Mouse (Mus musculus) neural tube, embryonic 11.5 days (tissue): Measurements from ENCODE around the gene Zfp341. TPM values are rescaled to one million over a fixed set of nuclear protein-coding genes. Genes with fewer than 3 reads are reported as not detected.

ENCODE experiments used
- ATAC-seq: fragments of 200-750 bp; cut with Nextera tagmentation; 2 replicates; pipeline ENCODE4 v1.8.0; 2017; ENCODE audit warnings: moderate number of reproducible peaks, mild to moderate bottlenecking, moderate TSS enrichment, moderate library complexity; ENCODE audit not compliant: insufficient read depth, low FRiP score, low TSS enrichment
- DNase-seq: peaks from one replicate; pipeline ENCODE4 v3.0.0-alpha.2; 2015; ENCODE audit warnings: low spot score
- H3K27ac ChIP-seq: fragments of 300-500 bp; sonication (generic); 2 replicates; pipeline ENCODE4 v1.5.1; 2014; ENCODE audit warnings: low read depth, mild to moderate bottlenecking, low read length
- H3K27me3 ChIP-seq: fragments of 300-500 bp; sonication (generic); 2 replicates; pipeline ENCODE4 v1.6.1; 2014; ENCODE audit warnings: mild to moderate bottlenecking, low read length, mixed read lengths; ENCODE audit not compliant: control insufficient read depth, insufficient read depth
- H3K36me3 ChIP-seq: fragments of 300-500 bp; sonication (generic); 2 replicates; pipeline ENCODE4 v1.6.1; 2014; ENCODE audit warnings: mild to moderate bottlenecking, low read length, moderate library complexity, mixed read lengths; ENCODE audit not compliant: control insufficient read depth, insufficient read depth
- H3K4me1 ChIP-seq: fragments of 300-500 bp; sonication (generic); 2 replicates; pipeline ENCODE4 v1.6.1; 2014; ENCODE audit warnings: low read length, mixed read lengths; ENCODE audit not compliant: control insufficient read depth, insufficient read depth
- H3K4me2 ChIP-seq: fragments of 300-500 bp; sonication (generic); 2 replicates; pipeline ENCODE4 v1.6.1; 2014; ENCODE audit warnings: low read depth, mild to moderate bottlenecking, moderate library complexity
- H3K4me3 ChIP-seq: fragments of 300-500 bp; sonication (generic); 2 replicates; pipeline ENCODE4 v1.5.1; 2014; ENCODE audit warnings: low read depth, low read length
- H3K9ac ChIP-seq: fragments of 300-500 bp; sonication (generic); 2 replicates; pipeline ENCODE4 v1.6.1; 2014; ENCODE audit warnings: mild to moderate bottlenecking, low read length
- H3K9me3 ChIP-seq: fragments of 300-500 bp; sonication (generic); 2 replicates; pipeline ENCODE4 v1.6.1; 2016; ENCODE audit warnings: low read length; ENCODE audit not compliant: control insufficient read depth
- WGBS: fragments of 180-500 bp; shearing (Covaris S2); extraction: QIAGEN DNeasy Blood & Tissue Kit; methylation state at CpG from one replicate; pipeline ENCODE4 v1.1.7; 2014; 5-methylcytosine and 5-hydroxymethylcytosine counted together
- polyA plus RNA-seq: library from polyadenylated mRNA; unstranded; fragments of >200 nt; fragmentation: Nextera tagmentation; extraction: Ambion mirVana; gene quantifications from 2 replicates; pipeline ENCODE4 v1.2.1, GENCODE M21; 2014

Zfp341 gene
- polyA plus RNA-seq, 1 experiment from 2014 or later: 1.5 TPM

DNA sequence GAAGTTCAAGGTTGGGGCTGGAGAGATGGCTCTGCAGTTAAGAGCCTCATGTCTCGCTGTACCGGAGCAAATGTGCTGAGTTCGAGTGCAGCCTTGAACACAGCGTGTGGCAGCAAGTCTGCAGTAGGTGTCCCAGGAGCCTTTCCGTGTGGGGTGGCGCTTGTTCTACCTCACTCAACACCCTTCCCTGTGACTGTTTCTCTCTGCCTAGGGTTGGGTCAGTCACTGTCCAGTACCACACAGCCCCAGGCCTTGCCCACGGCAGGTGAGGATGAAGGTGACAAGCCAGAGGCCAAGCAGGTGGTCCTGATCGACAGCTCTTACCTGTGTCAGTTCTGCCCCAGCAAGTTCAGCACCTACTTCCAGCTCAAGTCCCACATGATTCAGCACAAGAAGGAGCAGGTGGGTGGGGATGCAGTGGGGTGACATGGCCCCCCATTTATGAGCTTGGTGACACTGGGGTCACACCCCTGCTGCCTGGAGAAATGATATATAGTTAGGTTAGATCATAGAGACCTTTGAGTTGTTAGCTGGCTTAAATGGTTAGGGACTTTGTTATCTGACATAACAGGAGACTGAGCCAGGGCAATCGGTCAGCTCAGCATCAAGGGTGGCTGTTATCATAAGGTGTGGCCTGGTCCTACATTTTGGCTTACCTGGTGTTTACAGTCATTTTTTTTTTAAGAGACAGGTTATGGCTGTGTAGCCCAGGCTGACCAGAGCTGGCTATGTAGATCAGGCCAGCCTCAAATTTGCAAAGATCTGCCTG is 21.0 kb downstream of the Zfp341 start:
- H3K36me3 ChIP-seq: peaks cover 10% of the 10 kb centered on the region
- H3K4me2 ChIP-seq: no peak overlapping the region
- H3K9ac ChIP-seq: no peak overlapping the region
- H3K9me3 ChIP-seq: no peaks in the 10 kb centered on the region
- no peaks in the 10 kb centered on the region for H3K27me3 ChIP-seq
- WGBS: 93% methylated on average over 9 of the region's 9 CpGs
- H3K4me1 ChIP-seq: no peaks in the 10 kb centered on the region
- ATAC-seq (no peak), DNase-seq (no peak)
- H3K4me3 ChIP-seq: no peak overlapping the region
- H3K27ac ChIP-seq: no peak overlapping the region

GRCm38 (mm10) chr2:154635826-154636225 is 22.7 kb downstream of the Zfp341 start:
- H3K27ac ChIP-seq: no peak overlapping the region
- DNase-seq: no peak
- no peak overlapping the region for H3K9ac ChIP-seq
- H3K4me2 ChIP-seq: no peak overlapping the region
- no peaks in the 10 kb centered on the region for H3K4me1 ChIP-seq
- 100% methylated on average over 2 of the region's 2 CpGs for WGBS
- H3K9me3 ChIP-seq: no peaks in the 10 kb centered on the region
- H3K27me3 ChIP-seq: no peaks in the 10 kb centered on the region
- peaks cover 10% of the 10 kb centered on the region for H3K36me3 ChIP-seq
- no peak overlapping the region for H3K4me3 ChIP-seq
- no peak for ATAC-seq

DNA sequence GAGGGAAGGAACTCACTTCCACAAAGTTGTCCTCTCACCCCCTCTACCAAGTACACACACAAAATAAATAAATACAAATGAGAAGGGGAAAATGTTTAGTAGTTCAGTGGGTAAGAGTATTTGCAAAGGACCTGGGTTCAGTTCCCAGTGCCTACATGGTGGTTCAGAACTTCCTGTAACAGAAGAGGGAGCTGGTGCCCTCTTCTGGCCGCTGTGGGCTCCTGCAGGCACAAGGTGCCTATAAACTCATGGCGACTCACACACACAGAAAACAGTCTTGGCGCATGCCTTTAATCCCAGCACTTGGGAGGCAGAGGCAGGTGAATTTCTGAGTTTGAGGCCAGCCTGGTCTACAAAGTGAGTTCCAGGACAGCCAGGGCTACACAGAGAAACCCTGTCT is 25.4 kb downstream of the Zfp341 start:
- no peak overlapping the region for H3K4me3 ChIP-seq
- H3K4me1 ChIP-seq: no peaks in the 10 kb centered on the region
- no peaks in the 10 kb centered on the region for H3K9me3 ChIP-seq
- H3K4me2 ChIP-seq: no peak overlapping the region
- peaks cover 10% of the 10 kb centered on the region for H3K36me3 ChIP-seq
- no peak overlapping the region for H3K9ac ChIP-seq
- DNase-seq (no peak), ATAC-seq (no peak)
- H3K27me3 ChIP-seq: no peaks in the 10 kb centered on the region
- no peak overlapping the region for H3K27ac ChIP-seq
- 95% methylated on average over 3 of the region's 3 CpGs for WGBS

DNA sequence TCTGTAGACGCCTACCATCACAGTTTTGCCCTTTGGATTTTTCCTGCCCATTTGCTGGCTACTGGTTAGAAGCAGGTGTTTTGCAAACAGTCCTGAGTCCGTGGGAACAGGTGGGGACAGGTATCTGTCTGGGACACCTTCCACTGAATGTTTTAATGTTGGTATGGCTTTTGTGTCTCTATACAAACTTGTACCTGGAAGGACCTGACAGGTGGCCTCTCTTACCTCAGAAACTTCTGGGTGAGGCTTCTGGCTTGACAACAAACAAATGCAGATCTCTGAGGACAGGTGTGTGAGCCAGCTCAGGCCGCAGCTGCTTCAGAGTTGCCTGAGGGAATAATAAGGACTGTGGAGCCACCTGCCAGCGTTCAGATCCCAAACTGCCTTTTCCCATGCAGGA is 26.0 kb downstream of the Zfp341 start:
- no peaks in the 10 kb centered on the region for H3K9me3 ChIP-seq
- H3K4me2 ChIP-seq: no peak overlapping the region
- H3K4me1 ChIP-seq: no peaks in the 10 kb centered on the region
- no peak for DNase-seq
- no peak overlapping the region for H3K27ac ChIP-seq
- H3K27me3 ChIP-seq: no peaks in the 10 kb centered on the region
- H3K4me3 ChIP-seq: no peak overlapping the region
- 95% methylated on average over 4 of the region's 4 CpGs for WGBS
- H3K36me3 ChIP-seq: peaks cover 10% of the 10 kb centered on the region
- ATAC-seq: no peak
- H3K9ac ChIP-seq: no peak overlapping the region

DNA sequence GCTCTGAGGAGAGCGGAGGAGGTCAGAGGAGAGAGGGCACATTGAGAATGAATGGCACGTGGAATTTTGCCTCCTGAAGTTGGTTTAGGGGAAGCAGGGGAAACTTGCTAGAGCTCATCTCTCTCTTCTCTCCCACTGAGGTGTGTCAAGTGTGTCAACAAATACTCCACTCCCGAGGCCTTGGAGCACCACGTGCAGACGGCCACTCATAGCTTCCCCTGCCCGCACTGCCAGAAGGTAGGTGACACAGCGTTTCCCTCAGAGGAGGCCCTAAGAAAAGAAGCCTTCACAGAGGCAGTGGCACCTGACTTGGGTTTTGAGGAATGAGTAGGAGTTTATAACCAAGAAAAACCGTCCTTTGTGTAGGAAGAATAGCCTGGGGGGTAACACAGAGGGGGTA is 28.1 kb downstream of the Zfp341 start:
- DNase-seq (no peak), ATAC-seq (no peak)
- Histone ChIP-seq H3K9me3 (no peaks in the 10 kb centered on the region), H3K4me1 (no peaks in the 10 kb centered on the region), H3K36me3 (peaks cover 8% of the 10 kb centered on the region), H3K27ac (no peak overlapping the region), H3K9ac (no peak overlapping the region), H3K4me3 (no peak overlapping the region), H3K4me2 (no peak overlapping the region), H3K27me3 (no peaks in the 10 kb centered on the region)
- WGBS: 80% methylated on average over 8 of the region's 8 CpGs

DNA sequence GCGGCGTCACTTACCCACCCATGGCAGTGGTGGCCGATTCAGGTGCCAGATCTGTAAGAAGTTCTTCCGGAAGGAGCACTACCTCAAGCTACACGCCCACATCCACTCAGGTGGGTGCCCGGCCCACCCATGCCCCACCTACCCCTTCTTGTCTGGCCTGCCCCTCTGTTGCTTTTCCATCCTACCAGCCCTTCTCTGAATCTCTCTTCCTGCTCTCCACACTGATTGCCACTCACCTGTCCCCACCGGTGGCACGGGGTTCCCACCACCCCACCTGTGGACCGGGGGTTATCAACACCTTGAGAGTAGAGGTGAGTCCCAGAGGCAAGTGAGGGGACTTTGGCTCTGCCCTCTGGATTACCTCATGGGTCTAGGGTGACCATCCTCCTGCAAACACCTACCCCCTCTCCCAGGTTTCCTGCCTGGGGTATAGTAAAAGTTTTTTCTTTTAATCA is 28.9 kb downstream of the Zfp341 start:
- Histone ChIP-seq H3K4me1 (no peaks in the 10 kb centered on the region), H3K36me3 (peaks cover 8% of the 10 kb centered on the region), H3K4me2 (no peak overlapping the region), H3K9ac (no peak overlapping the region), H3K4me3 (no peak overlapping the region), H3K9me3 (no peaks in the 10 kb centered on the region), H3K27me3 (no peaks in the 10 kb centered on the region), H3K27ac (no peak overlapping the region)
- ATAC-seq (no peak), DNase-seq (no peak)
- WGBS: 98% methylated on average over 9 of the region's 9 CpGs

GRCm38 (mm10) chr2:154642712-154643385 is 29.8 kb downstream of the Zfp341 start:
- DNase-seq: no peak
- 93% methylated on average over 6 of the region's 6 CpGs for WGBS
- H3K4me2 ChIP-seq: no peak overlapping the region
- H3K9ac ChIP-seq: no peak overlapping the region
- H3K27me3 ChIP-seq: no peaks in the 10 kb centered on the region
- peaks cover 7% of the 10 kb centered on the region for H3K36me3 ChIP-seq
- no peaks in the 10 kb centered on the region for H3K9me3 ChIP-seq
- no peaks in the 10 kb centered on the region for H3K4me1 ChIP-seq
- H3K4me3 ChIP-seq: no peak overlapping the region
- no peak overlapping the region for H3K27ac ChIP-seq
- ATAC-seq: no peak

DNA sequence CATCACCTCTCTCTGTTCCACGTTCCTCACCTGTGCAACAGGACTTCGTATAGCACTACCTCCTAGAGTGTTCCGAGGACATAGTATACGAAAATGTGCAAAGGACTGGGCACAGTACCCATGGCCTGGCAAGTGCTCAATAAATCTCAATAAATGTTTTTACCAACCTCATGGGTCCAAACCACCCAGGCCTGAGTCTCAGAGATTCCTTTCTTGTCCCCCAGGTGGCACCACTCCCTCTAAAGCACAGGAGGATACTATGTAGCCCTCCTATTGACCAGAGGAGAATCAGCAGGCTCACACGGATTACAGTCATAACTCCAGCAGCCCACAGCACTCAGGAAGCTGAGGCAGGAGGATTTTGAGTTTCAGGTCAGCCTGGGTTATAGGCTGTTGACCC is 33.5 kb downstream of the Zfp341 start:
- no peak for ATAC-seq
- Histone ChIP-seq H3K36me3 (no peaks in the 10 kb centered on the region), H3K9ac (no peak overlapping the region), H3K4me1 (no peaks in the 10 kb centered on the region), H3K4me2 (no peak overlapping the region), H3K27ac (no peak overlapping the region), H3K4me3 (no peak overlapping the region), H3K9me3 (no peaks in the 10 kb centered on the region), H3K27me3 (no peaks in the 10 kb centered on the region)
- no peak for DNase-seq
- 83% methylated on average over 5 of the region's 5 CpGs for WGBS

GRCm38 (mm10) chr2:154648086-154648485 is 35.0 kb downstream of the Zfp341 start:
- 24% methylated on average over 3 of the region's 3 CpGs for WGBS
- ATAC-seq (no peak), DNase-seq (peak; percentile 31)
- no peaks in the 10 kb centered on the region for H3K36me3 ChIP-seq
- no peaks in the 10 kb centered on the region for H3K9me3 ChIP-seq
- H3K27ac ChIP-seq: no peak overlapping the region
- no peaks in the 10 kb centered on the region for H3K4me1 ChIP-seq
- no peak overlapping the region for H3K4me3 ChIP-seq
- no peaks in the 10 kb centered on the region for H3K27me3 ChIP-seq
- H3K9ac ChIP-seq: no peak overlapping the region
- no peak overlapping the region for H3K4me2 ChIP-seq
